Mouse (Mus musculus): ENCODE data around the gene Acad9. TPM values are rescaled to one million over a fixed set of nuclear protein-coding genes. Genes with fewer than 3 reads are reported as not detected.

The Acad9 gene
- 24.0 TPM for polyA plus RNA-seq (2014; fragmentation: Illumina TruSeq; extraction: RNeasy Lipid Tissue Mini Kit (QIAGEN cat#74804))

DNA sequence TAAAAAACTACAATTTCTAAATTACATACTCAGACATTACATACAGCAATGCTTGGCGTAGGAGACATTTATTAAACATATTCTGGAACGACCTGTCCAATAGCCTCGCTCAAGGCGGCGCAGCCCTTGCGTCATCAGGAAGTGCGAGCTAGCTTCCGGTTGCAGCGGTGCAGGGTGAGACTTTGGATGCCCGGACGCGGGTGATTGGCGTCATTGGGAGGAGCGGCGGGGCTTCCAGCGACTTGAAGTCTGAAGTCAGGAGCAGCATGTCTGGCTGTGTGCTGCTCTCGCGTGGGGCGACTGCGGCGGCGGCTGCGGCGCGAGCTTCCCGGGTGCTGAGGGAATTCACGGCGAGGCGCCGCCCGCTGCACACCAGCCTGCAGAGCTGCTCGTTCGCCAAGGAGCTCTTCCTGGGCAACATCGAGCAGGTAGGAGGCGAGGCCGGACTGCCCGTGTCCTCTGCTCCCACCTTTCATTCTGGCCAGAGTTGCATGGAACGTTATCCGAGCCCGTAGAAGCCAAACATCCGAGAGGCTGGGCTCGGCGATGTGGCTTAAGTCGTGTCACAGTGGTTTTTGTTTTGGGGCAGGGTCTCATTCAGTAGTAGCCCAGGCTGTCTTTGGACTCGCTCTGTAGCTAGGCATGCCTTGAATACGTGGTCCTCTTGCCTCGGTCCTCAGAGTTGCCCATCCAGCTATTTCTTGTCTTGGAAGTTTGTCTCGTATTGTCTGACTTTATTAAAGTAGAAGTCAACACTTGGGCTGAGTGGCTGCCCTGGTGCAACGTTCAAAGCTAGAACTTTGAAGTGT lies at the start of gene Acad9:
TSS of gene Acad9 (plus strand) at position 137 of the 809 bp plus-strand sequence.

DNA sequence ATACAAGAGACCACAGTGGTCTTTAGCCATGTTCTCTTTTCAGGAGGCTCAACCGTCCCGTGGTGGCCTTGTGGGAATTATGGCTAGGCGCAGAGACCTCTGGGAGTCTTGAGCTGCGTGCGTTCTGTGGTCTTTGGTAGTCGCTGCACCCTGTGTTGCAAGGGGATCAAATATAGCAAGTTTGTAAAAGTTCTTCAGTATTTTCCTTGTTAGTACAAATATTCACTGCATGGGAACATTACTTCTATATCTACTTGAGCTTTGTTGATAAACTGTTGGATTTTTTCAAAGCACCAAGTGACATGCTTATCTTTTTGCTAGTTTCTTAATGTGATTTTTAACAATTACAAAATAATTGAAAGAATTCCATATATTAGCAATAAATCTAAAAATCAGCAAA lies 12.3 kb upstream of the Acad9 start, which contains the start of gene Ccdc144b:
TSS of gene Ccdc144b (minus strand) at position 101 of the 400 bp plus-strand sequence.

Other genes starting within 250 kb of the Acad9 start
- gene Dcun1d1, start 128.5 kb upstream of the Acad9 start, polyA plus RNA-seq (2014; fragmentation: Illumina TruSeq; extraction: RNeasy Lipid Tissue Mini Kit (QIAGEN cat#74804)), result 366 TPM
- gene Mccc1, start 65.3 kb upstream of the Acad9 start, polyA plus RNA-seq (2014; fragmentation: Illumina TruSeq; extraction: RNeasy Lipid Tissue Mini Kit (QIAGEN cat#74804)), result 44.0 TPM
- not detected for gene Ccdc144b, start 12.4 kb upstream of the Acad9 start, polyA plus RNA-seq (2014; fragmentation: Illumina TruSeq; extraction: RNeasy Lipid Tissue Mini Kit (QIAGEN cat#74804))
- 34.7 TPM for gene D3Ertd254e, start 85.0 kb downstream of the Acad9 start, polyA plus RNA-seq (2014; fragmentation: Illumina TruSeq; extraction: RNeasy Lipid Tissue Mini Kit (QIAGEN cat#74804))
- gene Qrfpr, start 156.3 kb downstream of the Acad9 start, polyA plus RNA-seq (2014; fragmentation: Illumina TruSeq; extraction: RNeasy Lipid Tissue Mini Kit (QIAGEN cat#74804)), result not detected